Mouse (Mus musculus) MEL (cell line): ENCODE measurements at regions not wholly inside any gene's neighbourhood (a gene's known extent, or its start where the extent isn't known, plus 50 kb on each side); places are given as distances from the start of the nearest gene placed in this dataset.

Experiments
- DNase-seq: peaks from one replicate; pipeline ENCODE4 v3.0.0; 2011; ENCODE audit warnings: low read depth, low spot score
- H3K27ac ChIP-seq: 2 replicates; pipeline ENCODE4 v1.5.1; 2012; ENCODE audit warnings: low read depth, mild to moderate bottlenecking, control low read depth, low read length, moderate library complexity; ENCODE audit not compliant: control insufficient read depth
- H3K27me3 ChIP-seq, 2 experiments: fragments of 150-350 bp in 1 of 2; sonication (generic) in 1 of 2; 2 replicates each; pipeline ENCODE4 v1.6.1; 2012; ENCODE audit warnings: low read length in 2 of 2, mild to moderate bottlenecking in 2 of 2, improper control_type of control experiment in 1 of 2, moderate library complexity in 1 of 2; ENCODE audit not compliant: insufficient read depth in 2 of 2, control insufficient read depth in 1 of 2
- H3K36me3 ChIP-seq, 2 experiments: 2 replicates each; pipeline ENCODE4 v1.6.1; 2012 to 2014; ENCODE audit warnings: low read length in 2 of 2, improper control_type of control experiment in 1 of 2, inconsistent platforms in 1 of 2, mild to moderate bottlenecking in 1 of 2; ENCODE audit not compliant: insufficient read depth in 2 of 2, control insufficient read depth in 1 of 2
- H3K4me1 ChIP-seq, 2 experiments: fragments of 150-350 bp in 1 of 2; sonication (generic) in 1 of 2; 2 replicates each; pipeline ENCODE4 v1.6.1; 2012; ENCODE audit warnings: low read length in 2 of 2, improper control_type of control experiment in 1 of 2, mild to moderate bottlenecking in 1 of 2; ENCODE audit not compliant: insufficient read depth in 2 of 2, control insufficient read depth in 1 of 2
- H3K4me3 ChIP-seq, 2 experiments: fragments of 150-350 bp in 1 of 2; sonication (generic) in 1 of 2; 2 replicates each; pipeline ENCODE4 v1.5.1; 2012; ENCODE audit warnings: low read depth in 2 of 2, low read length in 2 of 2, mild to moderate bottlenecking in 2 of 2, moderate library complexity in 2 of 2, control low read depth in 1 of 2, improper control_type of control experiment in 1 of 2; ENCODE audit not compliant: control insufficient read depth in 1 of 2, insufficient read depth in 1 of 2
- H3K79me2 ChIP-seq: 2 replicates; pipeline ENCODE4 v1.6.1; 2012; ENCODE audit warnings: mild to moderate bottlenecking, low read length, moderate library complexity; ENCODE audit not compliant: control insufficient read depth, poor library complexity, insufficient read depth
- H3K9ac ChIP-seq: 2 replicates; pipeline ENCODE4 v1.6.1; 2012; ENCODE audit warnings: low read depth, mild to moderate bottlenecking, control low read depth, low read length, moderate library complexity; ENCODE audit not compliant: control insufficient read depth, poor library complexity, severe bottlenecking
- H3K9me3 ChIP-seq: fragments of 150-350 bp; sonication (generic); replicated peaks from 2 replicates; pipeline ENCODE4 v1.6.1; 2012; ENCODE audit warnings: mild to moderate bottlenecking, low read length, improper control_type of control experiment, moderate library complexity; ENCODE audit not compliant: insufficient read depth
- CTCF ChIP-seq, 3 experiments: IDR thresholded peaks in 2 of 3; conservative IDR thresholded peaks in 1 of 3; 2 replicates each; pipeline ENCODE4 v1.5.1; 2011 to 2012; ENCODE audit warnings: low read length in 3 of 3, low read depth in 2 of 3, mild to moderate bottlenecking in 2 of 3, improper control_type of control experiment in 1 of 3, inconsistent platforms in 1 of 3, mixed read lengths in 1 of 3, moderate library complexity in 1 of 3; ENCODE audit not compliant: control insufficient read depth in 1 of 3, insufficient read depth in 1 of 3, poor library complexity in 1 of 3, severe bottlenecking in 1 of 3
- E2F4 ChIP-seq: IDR thresholded peaks from 2 replicates; pipeline ENCODE4 v1.6.1; 2011; ENCODE audit warnings: low read depth, low read length, improper control_type of control experiment, borderline replicate concordance
- GATA1 ChIP-seq: IDR thresholded peaks from 2 replicates; pipeline ENCODE4 v1.6.1; 2011; ENCODE audit warnings: low read depth, low read length, improper control_type of control experiment
- HCFC1 ChIP-seq: IDR thresholded peaks from 2 replicates; pipeline ENCODE4 v1.6.1; 2012; ENCODE audit warnings: low read depth, mild to moderate bottlenecking, inconsistent platforms, low read length, improper control_type of control experiment, moderate library complexity
- JUND ChIP-seq: IDR thresholded peaks from 2 replicates; pipeline ENCODE4 v1.6.1; 2011; ENCODE audit warnings: low read depth, mild to moderate bottlenecking, improper control_type of control experiment, low read length
- KAT2A ChIP-seq: conservative IDR thresholded peaks from 2 replicates; pipeline ENCODE4 v1.6.1; 2012; ENCODE audit warnings: low read depth, low read length, improper control_type of control experiment, inconsistent platforms
- MAX ChIP-seq: IDR thresholded peaks from 2 replicates; pipeline ENCODE4 v1.6.1; 2011; ENCODE audit warnings: low read length, improper control_type of control experiment
- MXI1 ChIP-seq: IDR thresholded peaks from 2 replicates; pipeline ENCODE4 v1.6.1; 2011; ENCODE audit warnings: mild to moderate bottlenecking, low read depth, low read length, improper control_type of control experiment
- MYB ChIP-seq: IDR thresholded peaks from 2 replicates; pipeline ENCODE4 v1.6.1; 2011; ENCODE audit warnings: mild to moderate bottlenecking, low read depth, low read length, improper control_type of control experiment
- NELFE ChIP-seq: IDR thresholded peaks from 2 replicates; pipeline ENCODE4 v1.6.1; 2011; ENCODE audit warnings: low read depth, low read length, improper control_type of control experiment
- NRF1 ChIP-seq: IDR thresholded peaks from 2 replicates; pipeline ENCODE4 v1.6.1; 2014; ENCODE audit warnings: low read depth, mild to moderate bottlenecking, inconsistent platforms, low read length, improper control_type of control experiment, moderate library complexity; ENCODE audit not compliant: poor library complexity, insufficient read depth, severe bottlenecking
- TAL1 ChIP-seq: IDR thresholded peaks from 2 replicates; pipeline ENCODE4 v1.6.1; 2012; ENCODE audit warnings: mild to moderate bottlenecking, inconsistent platforms, low read length, moderate library complexity, mixed read lengths
- TBP ChIP-seq: IDR thresholded peaks from 2 replicates; pipeline ENCODE4 v1.8.0; 2011; ENCODE audit warnings: low read depth, low read length, improper control_type of control experiment
- TCF12 ChIP-seq: IDR thresholded peaks from 2 replicates; pipeline ENCODE4 v1.6.1; 2014; ENCODE audit warnings: low read depth, mild to moderate bottlenecking, inconsistent platforms, low read length, improper control_type of control experiment, moderate library complexity
- UBTF ChIP-seq: IDR thresholded peaks from 2 replicates; pipeline ENCODE4 v1.6.1; 2012; ENCODE audit warnings: low read depth, mild to moderate bottlenecking, inconsistent platforms, low read length, improper control_type of control experiment, moderate library complexity, borderline replicate concordance; ENCODE audit not compliant: insufficient read depth
- USF1 ChIP-seq: IDR thresholded peaks from 2 replicates; pipeline ENCODE4 v1.6.1; 2014; ENCODE audit warnings: low read depth, mild to moderate bottlenecking, inconsistent platforms, low read length, improper control_type of control experiment, moderate library complexity
- ZC3H11A ChIP-seq: IDR thresholded peaks from 2 replicates; pipeline ENCODE4 v1.6.1; 2012; ENCODE audit warnings: low read depth, mild to moderate bottlenecking, inconsistent platforms, low read length, improper control_type of control experiment

- no peaks in the 10 kb centered on the region for H3K9me3 ChIP-seq
- TF ChIP-seq NRF1 (no peak), TBP (no peak), KAT2A (no peak), MYB (no peak), TAL1 (no peak), JUND (no peak), MXI1 (no peak), UBTF (no peak), USF1 (no peak), CTCF (IDR thresholded peaks at IDR 0.05 in 2 of 3, conservative IDR thresholded peaks at IDR 0.05 in 1 of 3; ENCODE audit: control insufficient read depth in 1 of 3, insufficient read depth in 1 of 3, low read depth in 2 of 3, low read length in 3 of 3, poor library complexity in 1 of 3, severe bottlenecking in 1 of 3) (no peak)
- TF ChIP-seq, all 39 proteins: peak for 0
- no peak overlapping the region for H3K4me3 ChIP-seq
- no peak overlapping the region for H3K27ac ChIP-seq
- H3K79me2 ChIP-seq = no peaks in the 10 kb centered on the region
- DNase-seq = no peak
- no peaks in the 10 kb centered on the region for H3K36me3 ChIP-seq
- H3K9ac ChIP-seq = no peak overlapping the region
- H3K27me3 ChIP-seq = no peaks in the 10 kb centered on the region
- no peaks in the 10 kb centered on the region for H3K4me1 ChIP-seq
Observed at GRCm38 (mm10) chr6:117049459-117050010, 118.8 kb upstream of the Cxcl12 start.

GRCm38 (mm10) chr6:117060688-117061087 is 107.6 kb upstream of the Cxcl12 start:
- Histone ChIP-seq H3K4me3 (no peak overlapping the region), H3K27me3 (no peaks in the 10 kb centered on the region), H3K4me1 (no peaks in the 10 kb centered on the region), H3K27ac (no peak overlapping the region), H3K9me3 (no peaks in the 10 kb centered on the region), H3K9ac (no peak overlapping the region), H3K79me2 (no peaks in the 10 kb centered on the region), H3K36me3 (no peaks in the 10 kb centered on the region)
- DNase-seq = no peak
- TF ChIP-seq HCFC1 (no peak), TCF12 (no peak), E2F4 (no peak), KAT2A (no peak), NRF1 (no peak), ZC3H11A (no peak), GATA1 (no peak), MAX (no peak), NELFE (no peak)
